Mouse (Mus musculus) left cerebral cortex, adult 11 months (tissue): ENCODE data around the gene Pcbp3.

ENCODE experiments used
- DNase-seq: peaks from one replicate; pipeline ENCODE4 v3.0.0; 2022; ENCODE audit warnings: low spot score

Pcbp3 gene

DNA sequence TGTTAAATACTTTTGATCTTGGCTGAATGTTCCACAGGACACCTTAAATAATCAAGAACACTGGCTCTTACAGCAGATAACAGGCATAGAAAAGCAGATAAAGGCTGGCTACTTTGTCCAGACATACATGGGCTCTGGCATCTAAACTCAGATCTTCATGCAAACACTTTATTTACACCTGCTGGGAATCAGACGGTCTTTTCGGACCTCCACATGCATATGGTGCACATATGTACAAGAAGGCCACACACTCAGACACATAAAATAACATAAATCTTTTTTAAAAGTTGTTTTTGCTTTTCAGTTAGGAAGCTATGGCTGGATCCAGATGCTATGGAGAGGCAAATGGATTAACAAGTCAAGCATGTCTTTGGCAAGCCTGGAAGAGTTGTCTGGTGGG, 37.2 kb downstream of the Pcbp3 start:
- no peak for DNase-seq

- DNase-seq = no peak
Observed at GRCm38 (mm10) chr10:76918086-76918485, 43.6 kb downstream of the Pcbp3 start.

GRCm38 (mm10) chr10:76906434-76906833, 55.3 kb downstream of the Pcbp3 start:
- no peak for DNase-seq

GRCm38 (mm10) chr10:76905935-76906341, 55.7 kb downstream of the Pcbp3 start:
- DNase-seq = no peak

DNA sequence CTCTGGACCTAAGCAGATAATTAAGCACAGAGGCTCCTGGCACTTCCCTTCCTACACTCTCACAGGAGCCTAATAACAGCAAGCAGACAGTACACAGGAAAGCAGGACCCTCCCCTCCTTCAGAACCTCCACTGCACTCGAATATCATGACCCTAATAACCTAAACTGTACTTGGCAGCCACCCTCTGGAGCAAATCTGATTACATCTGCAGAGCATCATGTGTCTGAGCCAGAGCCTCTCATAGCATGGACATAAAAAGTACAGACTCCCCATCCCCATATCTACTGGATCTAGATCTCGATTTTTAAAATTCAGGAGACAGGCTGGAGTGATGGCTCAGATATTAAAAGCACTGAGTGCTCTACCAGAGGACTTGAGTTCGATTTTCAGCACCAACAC, 58.0 kb downstream of the Pcbp3 start:
- no peak for DNase-seq

GRCm38 (mm10) chr10:76903099-76903498, 58.6 kb downstream of the Pcbp3 start:
- no peak for DNase-seq

DNA sequence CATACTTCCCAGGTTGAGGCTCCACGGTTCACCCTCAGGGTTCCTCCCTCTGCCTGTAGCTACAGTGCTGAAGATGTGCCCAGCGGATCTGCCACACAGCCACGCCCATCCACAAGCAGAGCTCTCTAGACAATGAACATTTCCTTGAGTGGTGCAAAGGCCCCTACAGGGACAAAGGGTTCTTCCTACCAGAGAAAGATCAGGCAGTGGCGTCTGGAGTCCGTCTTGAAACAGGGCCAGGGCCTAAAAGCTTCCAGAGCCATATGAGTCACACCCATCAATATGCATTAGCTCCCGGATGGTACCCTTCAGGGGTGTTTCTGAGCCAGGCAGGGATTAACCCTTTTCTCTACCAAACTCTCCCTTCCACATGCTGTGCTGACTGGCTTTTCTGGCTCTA, 59.1 kb downstream of the Pcbp3 start:
- DNase-seq = no peak

DNA sequence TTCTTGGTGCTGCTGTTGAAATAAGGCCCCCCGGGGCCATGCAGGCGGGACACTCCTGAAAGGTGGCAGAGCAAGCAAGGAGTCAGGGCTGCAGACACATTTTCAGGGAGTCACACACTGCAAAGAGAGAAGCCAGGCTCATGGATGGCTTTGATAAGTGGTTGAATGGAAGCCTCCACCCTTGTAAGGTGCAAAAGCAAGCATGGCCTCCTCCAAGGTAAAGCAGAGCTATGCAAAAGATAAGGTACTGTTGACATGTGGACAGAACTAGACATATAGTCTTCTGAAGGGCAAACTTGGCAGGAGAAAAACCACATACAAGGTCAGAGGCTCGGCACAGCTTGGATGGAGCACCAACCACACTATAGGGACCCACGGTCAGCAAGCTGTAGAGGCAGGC, 63.3 kb downstream of the Pcbp3 start:
- no peak for DNase-seq

DNA sequence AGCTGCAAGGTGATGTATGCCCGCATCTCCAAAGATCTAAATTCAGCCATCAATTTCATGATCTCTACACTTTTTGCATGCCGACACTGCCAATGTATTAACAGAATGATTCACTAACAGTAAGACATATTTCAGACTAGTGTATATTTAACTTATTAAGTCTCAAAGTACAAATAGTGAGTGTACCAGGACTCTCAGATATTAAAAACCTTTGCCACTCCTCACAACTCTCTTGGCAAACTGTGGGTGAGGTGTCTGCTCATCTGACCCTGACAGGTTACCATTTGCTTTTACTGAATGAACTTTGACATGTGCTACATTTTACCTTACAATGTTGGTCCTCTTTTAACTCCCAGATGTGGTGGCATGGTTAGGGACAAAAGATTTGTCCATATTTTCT, 70.2 kb downstream of the Pcbp3 start:
- no peak for DNase-seq

DNA sequence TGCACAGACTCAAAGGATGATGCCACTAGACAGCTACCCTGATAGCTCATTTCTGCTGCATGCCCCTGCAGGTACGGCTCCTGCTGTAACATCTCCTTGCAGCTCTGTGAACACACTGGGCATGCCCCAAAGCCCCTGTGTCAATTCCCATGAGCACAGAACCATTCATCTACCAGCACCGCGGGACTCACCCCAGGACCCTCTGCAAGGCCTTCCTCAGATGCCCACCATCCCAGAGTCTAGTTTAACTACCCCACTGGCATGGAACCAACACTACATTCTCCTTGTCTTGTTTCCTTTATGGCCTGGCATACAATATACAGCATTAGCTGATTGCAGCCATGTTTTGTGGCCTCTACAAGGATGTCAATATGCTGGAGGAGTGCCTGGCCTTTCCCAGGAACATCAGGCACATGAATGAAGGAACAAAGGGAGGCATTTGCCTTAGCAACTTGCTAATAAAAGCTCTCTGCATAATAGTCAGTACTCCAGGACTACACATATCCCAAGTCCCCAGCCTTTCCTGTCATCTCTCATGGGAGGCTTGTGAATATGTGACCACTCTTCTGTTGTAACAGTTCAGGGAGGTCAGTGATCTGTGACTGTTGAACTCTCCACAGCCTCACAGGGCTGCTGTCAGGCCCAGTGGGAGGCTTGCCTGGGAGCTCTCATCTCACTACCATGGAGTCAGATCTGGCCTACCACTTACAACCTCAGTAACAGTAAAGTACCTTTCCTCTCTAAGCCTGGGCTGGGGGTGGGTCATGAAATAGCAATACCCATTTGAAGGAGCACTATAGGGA, 78.0 kb downstream of the Pcbp3 start:
- no peak for DNase-seq

- DNase-seq = no peak
Observed at GRCm38 (mm10) chr10:76882644-76883441, 78.8 kb downstream of the Pcbp3 start.

DNA sequence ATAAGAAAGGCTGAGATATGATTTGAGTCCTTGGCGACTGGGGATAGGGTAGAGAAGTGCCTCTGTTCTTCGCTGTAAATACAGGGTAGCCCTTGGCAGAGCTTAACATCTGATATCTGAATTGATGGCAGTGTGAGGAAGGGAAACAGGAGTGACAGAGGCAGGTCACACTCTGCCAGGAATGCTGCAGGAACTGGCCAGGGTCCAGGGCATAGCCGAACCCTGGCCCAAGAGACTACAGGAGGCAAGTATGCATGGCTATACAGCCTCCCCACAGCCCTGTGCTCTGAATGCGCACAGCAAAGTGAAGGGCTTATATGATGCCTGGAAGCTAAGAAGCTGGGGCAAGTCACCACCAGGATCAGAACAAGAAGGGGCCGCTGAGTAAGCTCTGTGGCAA, 79.8 kb downstream of the Pcbp3 start:
- DNase-seq = no peak

DNA sequence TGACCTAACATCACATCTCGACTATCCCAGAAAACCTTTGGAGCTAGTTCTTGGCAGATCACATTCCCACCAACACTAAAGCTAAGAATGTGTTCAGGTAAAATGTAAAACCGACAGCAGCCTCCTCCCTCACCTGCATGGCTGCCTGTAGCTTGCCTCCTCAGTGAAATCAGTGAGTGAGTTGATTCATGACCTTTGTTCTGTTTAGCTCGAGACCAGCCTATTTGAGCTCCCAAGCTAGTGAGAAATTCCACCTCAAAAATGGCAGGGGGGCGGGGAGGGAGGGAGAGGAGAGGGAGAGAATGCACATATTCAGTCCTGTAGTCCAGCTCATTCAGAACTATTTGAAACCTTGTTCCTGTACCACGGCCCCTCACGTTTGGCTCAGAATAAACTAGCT, 86.4 kb downstream of the Pcbp3 start:
- DNase-seq = no peak

- no peak for DNase-seq
Observed at GRCm38 (mm10) chr10:76874879-76875278, 86.8 kb downstream of the Pcbp3 start.

- DNase-seq = no peak
Observed at GRCm38 (mm10) chr10:76874398-76874797, 87.3 kb downstream of the Pcbp3 start.

DNA sequence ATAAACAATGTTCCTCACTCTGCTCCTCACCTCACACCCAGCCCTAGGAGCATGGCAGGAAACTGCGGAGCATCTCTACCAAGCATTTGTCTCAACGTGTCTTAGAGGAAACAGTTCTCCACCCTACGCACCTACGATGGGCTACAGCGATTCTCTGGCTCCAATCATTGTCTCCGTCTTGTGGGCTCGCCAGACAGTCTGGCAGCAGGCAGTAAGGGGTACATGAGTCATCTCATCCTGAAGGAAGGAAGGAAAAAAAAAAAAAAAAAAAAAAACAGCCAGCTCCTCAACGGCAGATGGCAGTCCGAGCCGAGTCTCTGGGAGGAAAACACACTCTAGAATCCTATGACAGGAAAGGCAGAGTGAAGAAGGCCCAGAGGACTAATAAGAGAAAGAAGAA, 87.7 kb downstream of the Pcbp3 start:
- DNase-seq = peak; percentile 17

DNA sequence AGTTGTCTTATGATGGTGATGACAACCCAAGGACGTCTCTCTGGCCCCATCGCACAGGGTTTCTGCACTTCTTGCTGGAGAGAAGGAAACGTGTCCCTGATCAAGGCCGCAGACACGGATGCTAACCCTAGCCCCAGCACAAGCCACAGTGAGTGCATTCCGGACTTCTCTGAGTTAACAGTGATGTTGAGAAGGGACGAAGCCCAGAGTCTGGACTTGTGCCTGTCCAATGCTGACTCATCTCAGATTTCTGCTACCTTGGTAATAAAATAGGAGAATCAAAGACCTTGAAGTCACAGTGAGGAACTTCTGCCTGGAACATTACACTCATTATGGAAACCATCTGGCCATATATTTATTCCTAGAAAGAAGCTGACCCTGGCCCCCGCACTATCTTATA, 89.0 kb downstream of the Pcbp3 start:
- DNase-seq = no peak

DNA sequence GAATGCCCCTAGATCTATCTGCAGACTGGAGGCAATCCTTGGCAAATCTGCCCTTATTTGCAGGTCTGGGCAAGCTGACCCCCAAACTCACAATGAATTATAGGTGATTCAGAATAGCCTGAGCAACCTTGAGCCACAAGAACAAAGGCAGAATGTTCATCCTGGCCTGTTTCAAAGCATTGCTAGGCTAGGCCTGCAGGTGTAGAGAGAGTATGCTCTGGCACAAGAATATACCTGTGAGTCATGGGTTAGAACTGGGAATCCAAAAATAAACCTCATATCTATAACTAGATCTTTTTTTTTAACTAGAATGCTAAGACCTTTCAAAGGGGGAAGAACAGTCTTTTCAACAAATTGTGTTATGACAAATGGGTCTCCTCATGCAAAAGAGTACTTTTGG, 95.8 kb downstream of the Pcbp3 start:
- no peak for DNase-seq

- no peak for DNase-seq
Observed at GRCm38 (mm10) chr10:76860998-76861397, 100.7 kb downstream of the Pcbp3 start.

- DNase-seq = no peak
Observed at GRCm38 (mm10) chr10:76859355-76860127, 102.1 kb downstream of the Pcbp3 start.

DNA sequence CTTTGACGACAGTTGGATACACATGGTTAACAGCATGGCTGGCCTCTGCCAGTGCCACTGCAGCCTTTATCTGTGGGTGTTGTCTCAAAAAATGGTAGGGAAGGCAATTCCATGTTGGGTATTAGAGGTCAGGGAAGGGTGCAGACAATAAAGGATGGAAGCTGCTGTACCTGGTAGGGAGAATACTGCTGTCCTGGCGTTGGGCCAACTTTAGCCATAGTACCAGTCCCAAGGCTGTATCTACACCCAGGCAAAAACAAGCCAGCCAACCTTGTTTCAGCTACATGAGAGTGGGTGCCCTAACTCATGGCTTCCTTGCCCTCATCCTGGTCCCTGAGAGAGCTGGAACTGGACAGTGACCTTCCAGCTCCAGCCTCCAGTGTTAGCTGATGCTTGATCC, 103.8 kb downstream of the Pcbp3 start:
- no peak for DNase-seq

- no peak for DNase-seq
Observed at GRCm38 (mm10) chr10:76846480-76846879, 115.2 kb downstream of the Pcbp3 start.

DNA sequence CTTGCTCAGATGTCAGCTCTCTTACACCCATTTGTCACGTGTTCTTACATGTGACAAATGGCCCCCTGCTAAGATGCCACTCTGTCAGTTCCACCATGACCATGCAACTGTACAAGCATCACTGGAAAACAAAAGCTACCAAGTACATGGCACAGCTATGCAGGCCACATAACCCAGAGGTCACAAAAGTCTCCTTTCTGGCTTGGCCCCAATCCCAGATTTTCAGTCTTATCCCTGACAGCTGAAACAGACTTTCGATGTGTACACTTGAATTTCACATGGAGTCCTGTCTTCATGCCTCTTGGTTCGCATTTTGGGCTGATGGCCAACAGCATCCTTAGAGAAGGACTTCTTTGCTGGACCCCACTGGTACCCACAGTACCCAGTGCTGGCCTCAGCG, 116.8 kb downstream of the Pcbp3 start:
- DNase-seq = no peak
